Mouse (Mus musculus) urinary bladder, postnatal 36 days (tissue): ENCODE data around the gene Cdhr3.

Experiments
- DNase-seq, 2 experiments: peaks; one replicate each; pipeline ENCODE4 v3.0.0; 2022; ENCODE audit warnings: low spot score in 2 of 2, mixed read lengths in 1 of 2

The Cdhr3 gene

GRCm38 (mm10) chr12:33076309-33076708 lies 16.4 kb downstream of the Cdhr3 start:
- no peak for DNase-seq

- peak; percentile 9 to 45 for DNase-seq
Measured at GRCm38 (mm10) chr12:33071901-33072672, 20.6 kb downstream of the Cdhr3 start.

- DNase-seq: no peak
Measured at GRCm38 (mm10) chr12:33068977-33069376, 23.7 kb downstream of the Cdhr3 start.

GRCm38 (mm10) chr12:33066355-33066754 lies 26.3 kb downstream of the Cdhr3 start:
- DNase-seq: no peak

GRCm38 (mm10) chr12:33065162-33065561 lies 27.5 kb downstream of the Cdhr3 start:
- DNase-seq: no peak

GRCm38 (mm10) chr12:33064266-33064665 lies 28.4 kb downstream of the Cdhr3 start:
- no peak for DNase-seq

- DNase-seq: no peak
Measured at GRCm38 (mm10) chr12:33063250-33063649, 29.4 kb downstream of the Cdhr3 start.

GRCm38 (mm10) chr12:33062379-33062778 lies 30.3 kb downstream of the Cdhr3 start:
- DNase-seq: peak in 1 of 2 experiments; percentile 25

GRCm38 (mm10) chr12:33061651-33062050 lies 31.0 kb downstream of the Cdhr3 start:
- no peak for DNase-seq

GRCm38 (mm10) chr12:33057231-33058048 lies 35.2 kb downstream of the Cdhr3 start:
- DNase-seq: peak in 1 of 2 experiments; percentile 37

GRCm38 (mm10) chr12:33056574-33056973 lies 36.1 kb downstream of the Cdhr3 start:
- no peak for DNase-seq

GRCm38 (mm10) chr12:33056074-33056473 lies 36.6 kb downstream of the Cdhr3 start:
- no peak for DNase-seq

- DNase-seq: no peak
Measured at GRCm38 (mm10) chr12:33053746-33054145, 38.9 kb downstream of the Cdhr3 start.

- DNase-seq: no peak
Measured at GRCm38 (mm10) chr12:33053311-33053710, 39.4 kb downstream of the Cdhr3 start.

GRCm38 (mm10) chr12:33048391-33048790 lies 44.3 kb downstream of the Cdhr3 start:
- peak in 1 of 2 experiments; percentile 44 for DNase-seq

- no peak for DNase-seq
Measured at GRCm38 (mm10) chr12:33046434-33046833, 46.2 kb downstream of the Cdhr3 start.

GRCm38 (mm10) chr12:33045533-33046361 lies 46.9 kb downstream of the Cdhr3 start:
- no peak for DNase-seq

- DNase-seq: no peak
Measured at GRCm38 (mm10) chr12:33041476-33041875, 51.2 kb downstream of the Cdhr3 start.

GRCm38 (mm10) chr12:33040811-33041210 lies 51.9 kb downstream of the Cdhr3 start:
- DNase-seq: no peak

- DNase-seq: no peak
Measured at GRCm38 (mm10) chr12:33038676-33039075, 54.0 kb downstream of the Cdhr3 start.

GRCm38 (mm10) chr12:33035719-33036521 lies 56.8 kb downstream of the Cdhr3 start:
- no peak for DNase-seq
